Mouse (Mus musculus) CD4-positive, CD25-positive, alpha-beta regulatory T cell, adult 9 weeks (primary cell): ENCODE measurements around the gene Ippk. TPM values are rescaled to one million over a fixed set of nuclear protein-coding genes. Genes with fewer than 3 reads are reported as not detected.

Source experiments
- polyA plus RNA-seq: library from polyadenylated mRNA; unstranded; fragments of 100-300 nt; shearing (Covaris generic); gene quantifications from one replicate; pipeline ENCODE4 v1.2.1, GENCODE M21; 2017

Ippk gene
- 13.2 TPM for polyA plus RNA-seq

GRCm38 (mm10) chr13:49420754-49421605, at the start of gene Ippk:
Ippk (plus strand) TSS chr13:49421249.

GRCm38 (mm10) chr13:49492376-49493368, 71.6 kb downstream of the Ippk start, which contains the start of gene Tes3-ps:
Tes3-ps (plus strand) TSS chr13:49493318.

GRCm38 (mm10) chr13:49504510-49504909, 83.5 kb downstream of the Ippk start, which contains the start of gene Ecm2:
Ecm2 (plus strand) TSS chr13:49504810.

Other genes with a start within 250 kb of the Ippk start
- gene Ninj1, start 233.8 kb upstream of the Ippk start, polyA plus RNA-seq = 28.2 TPM
- 47.5 TPM for gene Card19, start 205.2 kb upstream of the Ippk start, polyA plus RNA-seq
- 53.7 TPM for gene Susd3, start 172.5 kb upstream of the Ippk start, polyA plus RNA-seq
- 21.2 TPM for gene Fgd3, start 100.9 kb upstream of the Ippk start, polyA plus RNA-seq
- gene Bicd2, start 79.7 kb upstream of the Ippk start, polyA plus RNA-seq = 8.9 TPM
- gene Tes3-ps, start 72.1 kb downstream of the Ippk start, polyA plus RNA-seq = 4.7 TPM
- gene Ecm2, start 83.6 kb downstream of the Ippk start, polyA plus RNA-seq = 0.11 TPM
- not detected for gene Aspn, start 123.2 kb downstream of the Ippk start, polyA plus RNA-seq
- 0.12 TPM for gene Omd, start 161.2 kb downstream of the Ippk start, polyA plus RNA-seq
- 0.29 TPM for gene Ogn, start 186.8 kb downstream of the Ippk start, polyA plus RNA-seq
- 1.9 TPM for gene Cenpp, start 231.5 kb downstream of the Ippk start, polyA plus RNA-seq
- 57.6 TPM for gene Nol8, start 231.8 kb downstream of the Ippk start, polyA plus RNA-seq